Mouse (Mus musculus) cortical plate, adult 2 months (tissue): ENCODE results near the gene Abi3. TPM values are rescaled to one million over a fixed set of nuclear protein-coding genes. Genes with fewer than 3 reads are reported as not detected.

Experiments used
- H3K27ac ChIP-seq: fragments of 200-500 bp; 2 replicates; pipeline ENCODE4 v1.5.1; 2012; ENCODE audit warnings: low read length, control low read depth, inconsistent platforms; ENCODE audit not compliant: insufficient read depth
- H3K4me1 ChIP-seq: fragments of 200-500 bp; 2 replicates; pipeline ENCODE4 v1.6.1; 2011; ENCODE audit warnings: low read length; ENCODE audit not compliant: control insufficient read depth, insufficient read depth
- H3K4me3 ChIP-seq: fragments of 200-500 bp; 2 replicates; pipeline ENCODE4 v1.5.1; 2011; ENCODE audit warnings: mild to moderate bottlenecking, low read length, control low read depth; ENCODE audit not compliant: insufficient read depth
- CTCF ChIP-seq: fragments of 200-500 bp; IDR thresholded peaks from 2 replicates; pipeline ENCODE4 v1.5.1; 2011; ENCODE audit warnings: mild to moderate bottlenecking, control low read depth, low read length; ENCODE audit not compliant: insufficient read depth; ENCODE audit errors: extremely low read depth
- POLR2A ChIP-seq: fragments of 200-500 bp; IDR thresholded peaks from 2 replicates; pipeline ENCODE4 v1.6.1; 2011; ENCODE audit warnings: mild to moderate bottlenecking, low read length, control low read depth; ENCODE audit not compliant: insufficient read depth; ENCODE audit errors: extremely low read depth
- polyA plus RNA-seq: library from polyadenylated mRNA; depleted of rRNA; stranded (reverse); fragments of >200 nt; gene quantifications from 2 replicates; pipeline ENCODE4 v1.2.3, GENCODE M21; 2012

The Abi3 gene
- polyA plus RNA-seq, 1 experiment: 11.8 TPM

- no peak overlapping the region for H3K4me3 ChIP-seq
- TF ChIP-seq CTCF: no peak
- no peak for TF ChIP-seq POLR2A
- H3K27ac ChIP-seq: no peak overlapping the region
- H3K4me1 ChIP-seq: no peaks in the 10 kb centered on the region
These were observed 9.2 kb downstream of the Abi3 start for GRCm38 (mm10) chr11:95833006-95833570.

GRCm38 (mm10) chr11:95832129-95833005, 9.9 kb downstream of the Abi3 start:
- Histone ChIP-seq H3K4me1 (no peaks in the 10 kb centered on the region), H3K27ac (no peak overlapping the region), H3K4me3 (no peak overlapping the region)
- no peak for TF ChIP-seq CTCF
- TF ChIP-seq POLR2A: no peak

DNA sequence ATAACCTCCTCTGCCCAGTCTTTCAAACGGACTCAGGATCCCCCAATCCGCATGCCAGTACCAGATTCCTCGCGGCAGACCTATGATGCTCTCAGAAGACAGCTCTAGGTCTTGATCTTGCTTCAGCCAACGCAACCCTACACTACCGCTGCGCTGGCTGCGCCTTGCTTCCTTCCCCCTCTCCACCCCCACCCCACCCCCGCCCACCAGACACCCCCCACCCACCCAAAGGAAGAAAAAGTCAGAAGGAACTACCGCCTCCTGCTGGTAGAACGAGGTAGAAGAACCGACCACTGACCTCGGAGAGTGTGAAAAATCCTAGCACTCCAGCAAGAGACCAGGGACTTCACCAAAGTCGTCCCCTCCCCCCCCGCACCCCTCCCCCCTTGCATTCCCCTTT, 10.6 kb downstream of the Abi3 start:
- no peak overlapping the region for H3K4me3 ChIP-seq

DNA sequence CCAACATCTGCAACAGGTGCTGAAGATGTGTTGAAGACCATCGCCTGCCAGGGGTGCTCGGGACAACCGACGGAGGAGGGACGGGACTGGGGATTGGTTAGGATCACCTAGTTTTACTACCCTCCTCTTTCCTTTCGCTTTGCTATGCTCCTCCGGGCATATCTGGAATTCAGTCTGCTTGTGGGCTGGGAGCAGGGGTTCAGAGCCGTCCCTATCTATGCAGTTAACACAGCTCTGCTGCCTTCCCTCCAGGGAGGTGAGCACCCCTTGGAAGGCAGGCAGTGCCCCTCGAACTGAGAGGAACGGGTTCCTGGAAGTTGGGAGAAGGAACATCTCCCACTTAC, 11.0 kb downstream of the Abi3 start:
- Histone ChIP-seq H3K27ac (no peak overlapping the region), H3K4me1 (no peaks in the 10 kb centered on the region), H3K4me3 (no peak overlapping the region)
- TF ChIP-seq CTCF: no peak
- TF ChIP-seq POLR2A: no peak

More for the DNA sequence above, 10.6 kb downstream of the Abi3 start:
- H3K27ac ChIP-seq: no peak overlapping the region
- H3K4me1 ChIP-seq: no peaks in the 10 kb centered on the region
- TF ChIP-seq POLR2A (no peak), CTCF (no peak)

DNA sequence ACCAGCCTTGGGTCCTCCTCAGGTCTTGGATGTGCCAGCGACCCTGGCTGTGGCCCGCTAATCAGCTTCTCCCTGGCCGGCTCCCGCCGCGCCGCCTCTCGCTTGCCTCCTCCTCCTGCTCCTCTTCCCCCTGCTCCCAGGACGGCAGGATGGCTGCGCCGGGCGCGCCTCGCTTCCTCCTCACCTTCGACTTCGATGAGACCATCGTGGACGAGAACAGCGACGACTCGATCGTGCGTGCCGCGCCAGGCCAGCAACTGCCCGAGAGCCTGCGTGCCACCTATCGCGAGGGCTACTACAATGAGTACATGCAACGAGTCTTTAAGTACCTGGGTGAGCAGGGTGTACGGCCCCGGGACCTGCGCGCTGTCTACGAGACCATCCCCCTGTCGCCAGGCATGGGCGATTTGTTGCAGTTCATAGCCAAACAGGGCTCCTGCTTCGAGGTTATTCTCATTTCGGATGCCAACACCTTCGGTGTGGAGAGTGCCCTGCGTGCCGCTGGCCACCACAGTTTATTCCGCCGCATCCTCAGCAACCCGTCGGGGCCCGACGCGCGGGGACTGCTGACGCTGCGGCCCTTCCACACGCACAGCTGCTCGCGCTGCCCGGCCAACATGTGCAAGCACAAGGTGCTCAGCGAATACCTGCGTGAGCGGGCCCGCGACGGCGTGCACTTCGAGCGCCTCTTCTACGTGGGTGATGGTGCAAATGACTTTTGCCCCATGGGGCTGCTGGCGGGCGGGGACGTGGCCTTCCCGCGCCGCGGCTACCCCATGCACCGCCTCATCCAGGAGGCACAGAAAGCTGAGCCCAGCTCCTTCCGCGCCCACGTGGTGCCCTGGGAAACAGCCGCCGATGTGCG, 11.6 kb downstream of the Abi3 start:
- Histone ChIP-seq H3K4me1 (no peaks in the 10 kb centered on the region), H3K4me3 (no peak overlapping the region), H3K27ac (no peak overlapping the region)
- TF ChIP-seq POLR2A: no peak
- no peak for TF ChIP-seq CTCF

DNA sequence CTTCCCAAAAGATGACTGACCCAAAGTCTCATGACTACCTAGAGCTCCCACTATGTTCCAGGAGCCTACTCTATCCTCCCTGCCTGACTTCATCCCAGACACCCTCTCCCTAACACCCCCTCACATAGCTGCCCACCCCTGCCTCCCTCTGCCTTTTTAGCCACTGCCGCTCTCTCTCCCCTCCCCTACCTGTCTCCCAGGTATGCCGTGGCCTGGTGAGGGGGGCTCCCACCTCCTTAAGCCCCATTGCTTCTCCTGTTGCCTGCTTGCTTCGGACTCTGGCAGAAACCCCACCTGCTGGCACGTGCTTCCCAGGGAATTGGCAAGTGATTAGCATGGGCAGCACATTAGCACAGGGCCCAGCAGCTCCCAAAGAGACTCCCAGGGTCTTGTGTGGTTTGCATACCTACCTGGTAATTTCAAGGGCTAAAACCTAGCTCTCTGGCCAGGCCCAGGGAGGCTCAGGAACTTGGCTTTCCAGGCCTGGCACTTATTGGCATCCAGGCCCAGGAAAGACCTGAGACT, 12.7 kb downstream of the Abi3 start:
- Histone ChIP-seq H3K27ac (no peak overlapping the region), H3K4me3 (no peak overlapping the region), H3K4me1 (no peaks in the 10 kb centered on the region)
- no peak for TF ChIP-seq CTCF
- TF ChIP-seq POLR2A: no peak

- Histone ChIP-seq H3K4me1 (no peaks in the 10 kb centered on the region), H3K27ac (no peak overlapping the region), H3K4me3 (no peak overlapping the region)
- no peak for TF ChIP-seq CTCF
- TF ChIP-seq POLR2A: no peak
These were observed 13.9 kb downstream of the Abi3 start for GRCm38 (mm10) chr11:95828181-95828964.

DNA sequence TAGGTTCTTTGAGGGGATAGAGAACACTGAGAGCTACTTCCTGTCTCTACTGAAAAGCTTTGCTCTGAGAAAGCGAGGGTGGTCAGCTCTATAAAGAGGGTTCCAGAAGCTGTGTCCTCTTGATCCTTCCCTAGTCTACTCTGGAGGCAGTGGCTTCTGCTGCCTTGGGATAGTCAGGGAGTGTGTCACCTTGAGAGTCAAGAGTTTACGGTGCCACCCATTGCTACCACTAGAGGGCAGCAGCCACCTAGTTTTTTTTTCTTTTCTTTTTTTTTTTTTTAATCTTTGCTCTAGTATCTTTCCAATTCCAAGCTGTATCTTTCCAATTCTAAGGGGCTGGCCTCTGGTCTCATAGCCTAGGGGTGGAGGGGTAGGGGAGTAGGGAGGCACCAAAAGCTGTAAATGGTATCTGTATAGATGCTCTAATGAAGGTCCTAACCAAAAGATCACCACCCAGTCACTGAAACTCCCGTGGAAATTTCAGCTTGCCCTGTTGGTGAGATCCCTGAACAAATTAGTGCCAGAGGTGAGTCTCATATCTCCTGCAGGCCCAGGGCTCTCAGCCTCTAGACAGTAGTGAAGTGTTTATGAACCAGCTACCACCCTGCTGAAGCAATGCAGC, 14.7 kb downstream of the Abi3 start:
- Histone ChIP-seq H3K4me1 (no peaks in the 10 kb centered on the region), H3K27ac (no peak overlapping the region), H3K4me3 (no peak overlapping the region)
- TF ChIP-seq CTCF: peak; percentile 69
- no peak for TF ChIP-seq POLR2A
